Mouse (Mus musculus): ENCODE data around the gene Slc25a45. TPM values are rescaled to one million over a fixed set of nuclear protein-coding genes. Genes with fewer than 3 reads are reported as not detected.

The Slc25a45 gene
- polyA plus RNA-seq (2011; ENCODE audit: insufficient read depth, insufficient read length, low read depth, missing spikeins): 0.46 and 0.48 TPM in 2 replicates

GRCm38 (mm10) chr19:5877618-5878361, at the start of gene Slc25a45:
Gene Slc25a45 (plus strand): TSS chr19:5877808.
- H3K4me1 ChIP-seq (ENCODE audit: control insufficient read depth, insufficient read depth, low read length): peaks cover 2% of the 10 kb centered on the region
- H3K4me3 ChIP-seq (ENCODE audit: low read depth, low read length): no peak within 1 kb of the TSS
- H3K27ac ChIP-seq (ENCODE audit: insufficient read depth, low read length): peak within 1 kb of the TSS; percentile 26; the same call in 1 of the 2 replicates
- TF ChIP-seq EP300 (IDR thresholded peaks at IDR 0.05; ENCODE audit: insufficient read depth, low read depth, low read length) (peak; percentile 66), POLR2A (IDR thresholded peaks at IDR 0.05; ENCODE audit: insufficient read depth, low read length) (no peak), CTCF (IDR thresholded peaks at IDR 0.05; ENCODE audit: low read depth, low read length) (peak; percentile 91)
- H3K36me3 ChIP-seq (ENCODE audit: control insufficient read depth, insufficient read depth, low read length, poor library complexity, severe bottlenecking): no peaks in the 10 kb centered on the region
- H3K9ac ChIP-seq (ENCODE audit: low read depth, poor library complexity, severe bottlenecking): no peak within 1 kb of the TSS
- no peaks in the 10 kb centered on the region for H3K9me3 ChIP-seq (replicated peaks; ENCODE audit: control insufficient read depth, insufficient read depth, low read length, poor library complexity, severe bottlenecking)
- H3K27me3 ChIP-seq (ENCODE audit: control insufficient read depth, insufficient read depth, low read length, poor library complexity, severe bottlenecking): no peaks in the 10 kb centered on the region

GRCm38 (mm10) chr19:5828155-5828554, 49.5 kb upstream of the Slc25a45 start:
- H3K27me3 ChIP-seq (ENCODE audit: control insufficient read depth, insufficient read depth, low read length, poor library complexity, severe bottlenecking): no peaks in the 10 kb centered on the region
- H3K4me3 ChIP-seq (ENCODE audit: low read depth, low read length): no peak overlapping the region
- no peak overlapping the region for H3K9ac ChIP-seq (ENCODE audit: low read depth, poor library complexity, severe bottlenecking)
- H3K9me3 ChIP-seq (replicated peaks; ENCODE audit: control insufficient read depth, insufficient read depth, low read length, poor library complexity, severe bottlenecking): no peaks in the 10 kb centered on the region
- no peaks in the 10 kb centered on the region for H3K36me3 ChIP-seq (ENCODE audit: control insufficient read depth, insufficient read depth, low read length, poor library complexity, severe bottlenecking)
- no peak for TF ChIP-seq CTCF (IDR thresholded peaks at IDR 0.05; ENCODE audit: low read depth, low read length)
- no peak for TF ChIP-seq POLR2A (IDR thresholded peaks at IDR 0.05; ENCODE audit: insufficient read depth, low read length)
- TF ChIP-seq EP300 (IDR thresholded peaks at IDR 0.05; ENCODE audit: insufficient read depth, low read depth, low read length): no peak
- no peaks in the 10 kb centered on the region for H3K4me1 ChIP-seq (ENCODE audit: control insufficient read depth, insufficient read depth, low read length)
- no peak overlapping the region for H3K27ac ChIP-seq (ENCODE audit: insufficient read depth, low read length)

GRCm38 (mm10) chr19:5828905-5829304, 48.7 kb upstream of the Slc25a45 start:
- H3K36me3 ChIP-seq (ENCODE audit: control insufficient read depth, insufficient read depth, low read length, poor library complexity, severe bottlenecking): no peaks in the 10 kb centered on the region
- no peak overlapping the region for H3K27ac ChIP-seq (ENCODE audit: insufficient read depth, low read length)
- H3K4me1 ChIP-seq (ENCODE audit: control insufficient read depth, insufficient read depth, low read length): no peaks in the 10 kb centered on the region
- no peak for TF ChIP-seq POLR2A (IDR thresholded peaks at IDR 0.05; ENCODE audit: insufficient read depth, low read length)
- TF ChIP-seq EP300 (IDR thresholded peaks at IDR 0.05; ENCODE audit: insufficient read depth, low read depth, low read length): no peak
- TF ChIP-seq CTCF (IDR thresholded peaks at IDR 0.05; ENCODE audit: low read depth, low read length): no peak
- H3K27me3 ChIP-seq (ENCODE audit: control insufficient read depth, insufficient read depth, low read length, poor library complexity, severe bottlenecking): no peaks in the 10 kb centered on the region
- H3K9ac ChIP-seq (ENCODE audit: low read depth, poor library complexity, severe bottlenecking): no peak overlapping the region
- no peaks in the 10 kb centered on the region for H3K9me3 ChIP-seq (replicated peaks; ENCODE audit: control insufficient read depth, insufficient read depth, low read length, poor library complexity, severe bottlenecking)
- no peak overlapping the region for H3K4me3 ChIP-seq (ENCODE audit: low read depth, low read length)

- H3K4me3 ChIP-seq (ENCODE audit: low read depth, low read length): no peak overlapping the region
These were observed 47.5 kb upstream of the Slc25a45 start for GRCm38 (mm10) chr19:5829958-5830615.

GRCm38 (mm10) chr19:5830776-5831175, 46.8 kb upstream of the Slc25a45 start:
- Histone ChIP-seq H3K9ac (ENCODE audit: low read depth, poor library complexity, severe bottlenecking) (no peak overlapping the region), H3K4me3 (ENCODE audit: low read depth, low read length) (no peak overlapping the region), H3K27ac (ENCODE audit: insufficient read depth, low read length) (0 out of 2 replicates have a peak overlapping the region, but pooled peaks have one; percentile 14), H3K9me3 (replicated peaks; ENCODE audit: control insufficient read depth, insufficient read depth, low read length, poor library complexity, severe bottlenecking) (no peaks in the 10 kb centered on the region), H3K36me3 (ENCODE audit: control insufficient read depth, insufficient read depth, low read length, poor library complexity, severe bottlenecking) (no peaks in the 10 kb centered on the region), H3K4me1 (ENCODE audit: control insufficient read depth, insufficient read depth, low read length) (no peaks in the 10 kb centered on the region), H3K27me3 (ENCODE audit: control insufficient read depth, insufficient read depth, low read length, poor library complexity, severe bottlenecking) (no peaks in the 10 kb centered on the region)
- no peak for TF ChIP-seq CTCF (IDR thresholded peaks at IDR 0.05; ENCODE audit: low read depth, low read length)
- TF ChIP-seq EP300 (IDR thresholded peaks at IDR 0.05; ENCODE audit: insufficient read depth, low read depth, low read length): no peak

More at GRCm38 (mm10) chr19:5829958-5830615, 47.5 kb upstream of the Slc25a45 start:
- TF ChIP-seq EP300 (IDR thresholded peaks at IDR 0.05; ENCODE audit: insufficient read depth, low read depth, low read length) (no peak), POLR2A (IDR thresholded peaks at IDR 0.05; ENCODE audit: insufficient read depth, low read length) (no peak), CTCF (IDR thresholded peaks at IDR 0.05; ENCODE audit: low read depth, low read length) (no peak)
- Histone ChIP-seq H3K4me1 (ENCODE audit: control insufficient read depth, insufficient read depth, low read length) (no peaks in the 10 kb centered on the region), H3K36me3 (ENCODE audit: control insufficient read depth, insufficient read depth, low read length, poor library complexity, severe bottlenecking) (no peaks in the 10 kb centered on the region), H3K9me3 (replicated peaks; ENCODE audit: control insufficient read depth, insufficient read depth, low read length, poor library complexity, severe bottlenecking) (no peaks in the 10 kb centered on the region), H3K27ac (ENCODE audit: insufficient read depth, low read length) (no peak overlapping the region), H3K9ac (ENCODE audit: low read depth, poor library complexity, severe bottlenecking) (no peak overlapping the region), H3K27me3 (ENCODE audit: control insufficient read depth, insufficient read depth, low read length, poor library complexity, severe bottlenecking) (no peaks in the 10 kb centered on the region)
